Mouse (Mus musculus): Measurements from ENCODE around the gene Htt. TPM values are rescaled to one million over a fixed set of nuclear protein-coding genes. Genes with fewer than 3 reads are reported as not detected.
A peak's percentile ranks its signal among the peaks of the same experiment; 100 is the strongest.

Htt gene
- total and polyA plus RNA-seq, 2 experiments = 5.2 to 10.2 TPM

DNA sequence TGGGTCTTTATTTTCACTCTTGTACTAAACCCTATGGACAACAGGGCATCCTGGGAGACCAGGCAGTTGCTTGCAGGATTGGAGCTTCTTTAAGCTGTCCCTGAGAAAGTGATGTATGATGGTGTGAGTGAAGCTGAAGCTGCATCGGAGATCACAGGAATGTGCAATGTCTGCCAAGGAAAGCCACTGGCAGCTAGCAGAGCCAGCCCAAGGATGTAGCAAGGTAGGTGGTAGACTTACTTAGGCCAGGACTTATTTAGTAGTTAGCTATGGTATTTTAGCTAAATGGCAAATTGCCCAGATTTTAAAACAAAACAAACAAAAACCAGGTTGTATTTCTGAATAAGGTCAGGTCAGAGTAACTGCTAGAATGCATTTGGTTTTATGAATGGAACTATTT is 2.8 kb upstream of the Htt start:
- H3K4me1 ChIP-seq (ENCODE audit: control insufficient read depth, insufficient read depth, low read length) = peaks cover 6% of the 10 kb centered on the region; the same call in 1 of the 2 replicates
- peaks cover 6% of the 10 kb centered on the region; the same call in 1 of the 2 replicates for H3K79me2 ChIP-seq (ENCODE audit: control insufficient read depth, insufficient read depth, low read length)
- 90% methylated on average over 1 of the region's 1 CpGs for WGBS
- H3K36me3 ChIP-seq (ENCODE audit: control insufficient read depth, insufficient read depth, low read length) = no peaks in the 10 kb centered on the region
- H3K27ac ChIP-seq (replicated peaks; ENCODE audit: insufficient read depth, low read depth, low read length) = no peak overlapping the region
- no peak overlapping the region for H3K9ac ChIP-seq (ENCODE audit: low read depth, low read length)
- DNase-seq (ENCODE audit: extremely low read depth, low read depth, low spot score) = no peak
- H3K4me3 ChIP-seq (ENCODE audit: insufficient read depth, low read depth, low read length) = no peak overlapping the region
- TF ChIP-seq POLR2A (IDR thresholded peaks at IDR 0.05; ENCODE audit: extremely low read depth, insufficient read depth, low read length) (no peak), CTCF (IDR thresholded peaks at IDR 0.05; ENCODE audit: low read depth, low read length) (no peak)
- no peaks in the 10 kb centered on the region for H3K27me3 ChIP-seq (ENCODE audit: control insufficient read depth, insufficient read depth, low read length)

DNA sequence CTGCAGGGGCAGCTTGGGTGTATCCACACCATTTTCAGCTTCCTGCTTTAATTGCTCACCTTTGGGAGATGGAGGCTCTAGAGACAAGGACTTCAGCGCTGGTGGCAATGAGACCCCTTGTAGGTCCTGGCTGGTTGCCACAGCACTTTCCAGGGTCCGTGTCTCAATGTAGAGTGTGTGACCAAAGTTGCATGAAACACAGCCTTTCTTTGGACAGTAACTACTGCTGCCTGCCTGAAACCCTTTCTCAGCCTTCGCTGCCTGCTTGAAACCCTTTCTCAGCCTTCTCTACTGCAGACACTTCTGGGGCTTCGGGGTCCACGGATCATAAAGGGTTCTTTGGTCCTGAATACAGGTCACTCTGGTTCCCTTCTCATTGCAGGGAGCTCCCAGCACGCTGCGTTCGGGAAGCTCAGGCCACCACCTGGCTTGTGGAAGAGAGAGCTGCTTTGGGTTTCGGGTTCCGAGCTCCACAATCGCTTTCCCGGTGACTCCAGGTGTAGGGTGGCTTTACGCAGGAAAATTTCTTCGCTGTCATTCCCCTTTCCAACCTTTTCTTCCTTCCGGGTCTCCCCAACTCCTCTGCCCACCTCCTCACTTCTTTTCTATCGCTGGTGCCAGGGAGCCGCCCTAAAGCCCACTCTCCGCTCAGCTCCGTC is 561 bp upstream of the Htt start:
- Histone ChIP-seq H3K27me3 (ENCODE audit: control insufficient read depth, insufficient read depth, low read length) (no peaks in the 10 kb centered on the region), H3K9ac (ENCODE audit: low read depth, low read length) (peak overlapping the region; percentile 44), H3K4me3 (ENCODE audit: insufficient read depth, low read depth, low read length) (peak overlapping the region; percentile 88), H3K36me3 (ENCODE audit: control insufficient read depth, insufficient read depth, low read length) (no peaks in the 10 kb centered on the region), H3K27ac (replicated peaks; ENCODE audit: insufficient read depth, low read depth, low read length) (no peak overlapping the region; the same call in 1 of the 2 replicates), H3K79me2 (ENCODE audit: control insufficient read depth, insufficient read depth, low read length) (peaks cover 8% of the 10 kb centered on the region; the same call in 1 of the 2 replicates), H3K4me1 (ENCODE audit: control insufficient read depth, insufficient read depth, low read length) (peaks cover 6% of the 10 kb centered on the region; the same call in 1 of the 2 replicates)
- DNase-seq (ENCODE audit: extremely low read depth, low read depth, low spot score) = no peak
- 3% methylated on average over 19 of the region's 19 CpGs for WGBS
- no peak for TF ChIP-seq POLR2A (IDR thresholded peaks at IDR 0.05; ENCODE audit: extremely low read depth, insufficient read depth, low read length)
- TF ChIP-seq CTCF (IDR thresholded peaks at IDR 0.05; ENCODE audit: low read depth, low read length) = no peak

DNA sequence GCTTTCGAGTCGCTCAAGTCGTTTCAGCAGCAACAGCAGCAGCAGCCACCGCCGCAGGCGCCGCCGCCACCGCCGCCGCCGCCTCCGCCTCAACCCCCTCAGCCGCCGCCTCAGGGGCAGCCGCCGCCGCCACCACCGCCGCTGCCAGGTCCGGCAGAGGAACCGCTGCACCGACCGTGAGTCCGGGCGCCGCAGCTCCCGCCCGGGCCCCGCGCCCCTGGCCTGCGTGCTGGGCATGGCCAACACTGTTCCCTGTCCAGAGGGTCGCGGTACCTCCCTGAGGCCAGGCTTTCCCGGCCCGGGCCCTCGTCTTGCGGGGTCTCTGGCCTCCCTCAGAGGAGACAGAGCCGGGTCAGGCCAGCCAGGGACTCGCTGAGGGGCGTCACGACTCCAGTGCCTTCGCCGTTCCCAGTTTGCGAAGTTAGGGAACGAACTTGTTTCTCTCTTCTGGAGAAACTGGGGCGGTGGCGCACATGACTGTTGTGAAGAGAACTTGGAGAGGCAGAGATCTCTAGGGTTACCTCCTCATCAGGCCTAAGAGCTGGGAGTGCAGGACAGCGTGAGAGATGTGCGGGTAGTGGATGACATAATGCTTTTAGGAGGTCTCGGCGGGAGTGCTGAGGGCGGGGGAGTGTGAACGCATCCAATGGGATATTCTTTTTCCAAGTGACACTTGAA is 533 bp downstream of the Htt start:
- H3K9ac ChIP-seq (ENCODE audit: low read depth, low read length) = peak overlapping the region; percentile 90

DNA sequence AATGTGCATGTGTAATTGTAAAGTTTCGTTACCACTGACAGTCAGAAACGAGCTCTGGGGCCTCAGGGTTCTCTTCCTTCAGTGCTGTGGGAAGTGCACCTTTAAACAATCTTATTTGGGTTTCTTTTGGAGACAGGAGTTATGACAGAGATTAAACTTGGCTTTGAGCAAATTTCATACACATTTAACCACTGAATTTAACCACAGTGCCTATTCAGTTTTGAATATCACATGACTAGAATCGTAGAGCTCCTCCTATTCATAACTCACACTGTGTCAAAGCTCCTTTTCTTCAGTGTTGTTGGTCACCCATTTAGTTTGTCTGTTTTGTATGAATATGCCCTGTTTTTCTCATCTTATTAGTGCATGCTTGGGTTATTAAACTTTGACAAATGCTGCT is 10.3 kb downstream of the Htt start:
- Histone ChIP-seq H3K79me2 (ENCODE audit: control insufficient read depth, insufficient read depth, low read length) (peaks cover 17% of the 10 kb centered on the region), H3K9ac (ENCODE audit: low read depth, low read length) (no peak overlapping the region), H3K27ac (replicated peaks; ENCODE audit: insufficient read depth, low read depth, low read length) (no peak overlapping the region), H3K27me3 (ENCODE audit: control insufficient read depth, insufficient read depth, low read length) (no peaks in the 10 kb centered on the region), H3K36me3 (ENCODE audit: control insufficient read depth, insufficient read depth, low read length) (no peaks in the 10 kb centered on the region), H3K4me3 (ENCODE audit: insufficient read depth, low read depth, low read length) (no peak overlapping the region), H3K4me1 (ENCODE audit: control insufficient read depth, insufficient read depth, low read length) (0 out of 2 replicates have a peak, but pooled peaks cover 3% of the 10 kb centered on the region)
- 92% methylated on average over 3 of the region's 3 CpGs for WGBS
- TF ChIP-seq CTCF (IDR thresholded peaks at IDR 0.05; ENCODE audit: low read depth, low read length) (no peak), POLR2A (IDR thresholded peaks at IDR 0.05; ENCODE audit: extremely low read depth, insufficient read depth, low read length) (no peak)
- no peak for DNase-seq (ENCODE audit: extremely low read depth, low read depth, low spot score)

More for the DNA sequence above, 533 bp downstream of the Htt start:
- TF ChIP-seq POLR2A (IDR thresholded peaks at IDR 0.05; ENCODE audit: extremely low read depth, insufficient read depth, low read length) = no peak
- no peak for TF ChIP-seq CTCF (IDR thresholded peaks at IDR 0.05; ENCODE audit: low read depth, low read length)
- peak overlapping the region; percentile 88 for H3K4me3 ChIP-seq (ENCODE audit: insufficient read depth, low read depth, low read length)
- peaks cover 13% of the 10 kb centered on the region; the same call in 1 of the 2 replicates for H3K79me2 ChIP-seq (ENCODE audit: control insufficient read depth, insufficient read depth, low read length)
- WGBS = under 1% methylated on average over 54 of the region's 54 CpGs
- peaks cover 6% of the 10 kb centered on the region; the same call in 1 of the 2 replicates for H3K4me1 ChIP-seq (ENCODE audit: control insufficient read depth, insufficient read depth, low read length)
- H3K27ac ChIP-seq (replicated peaks; ENCODE audit: insufficient read depth, low read depth, low read length) = no peak overlapping the region
- H3K36me3 ChIP-seq (ENCODE audit: control insufficient read depth, insufficient read depth, low read length) = no peaks in the 10 kb centered on the region
- peak; percentile 20 for DNase-seq (ENCODE audit: extremely low read depth, low read depth, low spot score)
- H3K27me3 ChIP-seq (ENCODE audit: control insufficient read depth, insufficient read depth, low read length) = no peaks in the 10 kb centered on the region

DNA sequence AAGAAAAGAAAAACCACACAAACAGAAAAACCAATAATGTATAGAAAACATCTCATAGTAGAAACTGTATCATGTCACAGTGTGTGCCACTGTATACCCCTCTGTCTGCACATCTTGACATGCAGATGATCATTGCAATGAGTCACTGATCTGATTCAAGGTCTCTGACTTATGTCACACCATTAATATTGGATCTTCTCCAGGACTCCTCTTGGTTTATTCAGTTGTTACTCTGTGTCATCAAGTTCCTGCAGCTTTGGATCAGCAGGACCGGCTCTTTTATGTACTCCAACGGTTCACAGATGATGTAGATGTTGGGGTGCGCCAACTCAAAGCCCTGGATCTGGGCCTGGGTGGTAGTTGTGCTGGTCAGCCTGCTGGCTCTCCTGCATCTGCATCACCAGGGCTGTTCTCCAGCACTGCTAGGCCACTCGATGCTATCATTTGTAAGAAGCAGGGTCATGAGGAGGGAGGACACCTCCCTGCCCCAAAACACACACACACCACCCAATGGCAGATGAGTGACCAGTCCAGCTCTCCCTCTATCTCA is 11.2 kb downstream of the Htt start:
- Histone ChIP-seq H3K36me3 (ENCODE audit: control insufficient read depth, insufficient read depth, low read length) (no peaks in the 10 kb centered on the region), H3K27ac (replicated peaks; ENCODE audit: insufficient read depth, low read depth, low read length) (no peak overlapping the region), H3K4me1 (ENCODE audit: control insufficient read depth, insufficient read depth, low read length) (0 out of 2 replicates have a peak, but pooled peaks cover 3% of the 10 kb centered on the region), H3K27me3 (ENCODE audit: control insufficient read depth, insufficient read depth, low read length) (no peaks in the 10 kb centered on the region), H3K9ac (ENCODE audit: low read depth, low read length) (no peak overlapping the region), H3K79me2 (ENCODE audit: control insufficient read depth, insufficient read depth, low read length) (peaks cover 17% of the 10 kb centered on the region), H3K4me3 (ENCODE audit: insufficient read depth, low read depth, low read length) (no peak overlapping the region)
- TF ChIP-seq POLR2A (IDR thresholded peaks at IDR 0.05; ENCODE audit: extremely low read depth, insufficient read depth, low read length) (no peak), CTCF (IDR thresholded peaks at IDR 0.05; ENCODE audit: low read depth, low read length) (no peak)
- 70% methylated on average over 4 of the region's 4 CpGs for WGBS
- DNase-seq (ENCODE audit: extremely low read depth, low read depth, low spot score) = no peak

All from liver, adult 2 months (tissue).